Mouse (Mus musculus): ENCODE measurements at regions not wholly inside any gene's neighbourhood (a gene's known extent, or its start where the extent isn't known, plus 50 kb on each side); places are given as distances from the start of the nearest gene placed in this dataset.

- Histone ChIP-seq H3K27ac (ENCODE audit: control insufficient read depth, low read depth, low read length) (no peak overlapping the region), H3K79me2 (ENCODE audit: control insufficient read depth, insufficient read depth, low read length, poor library complexity) (no peaks in the 10 kb centered on the region), H3K27me3 (ENCODE audit: control insufficient read depth in 1 of 2, insufficient read depth in 2 of 2, low read length in 2 of 2) (no peaks in the 10 kb centered on the region; a peak in 2 of 4 replicates), H3K4me3 (ENCODE audit: control insufficient read depth in 1 of 2, insufficient read depth in 1 of 2, low read depth in 2 of 2, low read length in 2 of 2) (no peak overlapping the region), H3K4me1 (ENCODE audit: control insufficient read depth in 1 of 2, insufficient read depth in 2 of 2, low read length in 2 of 2) (peaks cover 0 to 15% of the 10 kb centered on the region in 2 experiments; a peak in 2 of 4 replicates), H3K9me3 (replicated peaks; ENCODE audit: insufficient read depth, low read length) (no peaks in the 10 kb centered on the region), H3K36me3 (ENCODE audit: control insufficient read depth in 1 of 2, insufficient read depth in 2 of 2, low read length in 2 of 2) (no peaks in the 10 kb centered on the region; a peak in 1 of 4 replicates), H3K9ac (ENCODE audit: control insufficient read depth, low read depth, low read length, poor library complexity, severe bottlenecking) (no peak overlapping the region)
- no peak for TF ChIP-seq E2F4 (IDR thresholded peaks at IDR 0.05; ENCODE audit: borderline replicate concordance, low read depth, low read length)
- TF ChIP-seq SMC3 (IDR thresholded peaks at IDR 0.05; ENCODE audit: low read depth, low read length): no peak
- TF ChIP-seq ZC3H11A (IDR thresholded peaks at IDR 0.05; ENCODE audit: low read depth, low read length): no peak
- DNase-seq (ENCODE audit: low read depth, low spot score): no peak
Observed at GRCm38 (mm10) chr4:33589207-33589606, 279.1 kb downstream of the Rngtt start.

GRCm38 (mm10) chr4:33594997-33595657 lies 285.0 kb downstream of the Rngtt start:
- no peaks in the 10 kb centered on the region for H3K4me1 ChIP-seq (ENCODE audit: control insufficient read depth in 1 of 2, insufficient read depth in 2 of 2, low read length in 2 of 2)
- no peaks in the 10 kb centered on the region; a peak in 3 of 4 replicates for H3K27me3 ChIP-seq (ENCODE audit: control insufficient read depth in 1 of 2, insufficient read depth in 2 of 2, low read length in 2 of 2)
- TF ChIP-seq MXI1 (IDR thresholded peaks at IDR 0.05; ENCODE audit: low read depth, low read length) (no peak), USF2 (IDR thresholded peaks at IDR 0.05; ENCODE audit: borderline replicate concordance in 1 of 2, insufficient read depth in 1 of 2, low read depth in 1 of 2, low read length in 2 of 2) (no peak), MYC (IDR thresholded peaks at IDR 0.05; ENCODE audit: low read depth, low read length) (no peak), USF1 (IDR thresholded peaks at IDR 0.05; ENCODE audit: low read depth, low read length) (no peak), NELFE (IDR thresholded peaks at IDR 0.05; ENCODE audit: low read depth, low read length) (no peak), ZKSCAN1 (IDR thresholded peaks at IDR 0.05; ENCODE audit: low read depth, low read length) (no peak), EP300 (IDR thresholded peaks at IDR 0.05; ENCODE audit: low read depth in 1 of 2, low read length in 2 of 2) (no peak), POLR2A (IDR thresholded peaks at IDR 0.05; ENCODE audit: control insufficient read depth in 1 of 2, insufficient read depth in 1 of 2, low read depth in 1 of 2, low read length in 2 of 2, poor library complexity in 1 of 2) (no peak), ZC3H11A (IDR thresholded peaks at IDR 0.05; ENCODE audit: low read depth, low read length) (no peak)
- H3K9me3 ChIP-seq (replicated peaks; ENCODE audit: insufficient read depth, low read length): no peaks in the 10 kb centered on the region
- no peak overlapping the region for H3K4me3 ChIP-seq (ENCODE audit: control insufficient read depth in 1 of 2, insufficient read depth in 1 of 2, low read depth in 2 of 2, low read length in 2 of 2)
- H3K36me3 ChIP-seq (ENCODE audit: control insufficient read depth in 1 of 2, insufficient read depth in 2 of 2, low read length in 2 of 2): no peaks in the 10 kb centered on the region
- no peak overlapping the region for H3K27ac ChIP-seq (ENCODE audit: control insufficient read depth, low read depth, low read length)
- H3K79me2 ChIP-seq (ENCODE audit: control insufficient read depth, insufficient read depth, low read length, poor library complexity): no peaks in the 10 kb centered on the region
- DNase-seq (ENCODE audit: low read depth, low spot score): no peak
- H3K9ac ChIP-seq (ENCODE audit: control insufficient read depth, low read depth, low read length, poor library complexity, severe bottlenecking): no peak overlapping the region

GRCm38 (mm10) chr4:33595763-33596162 lies 285.7 kb downstream of the Rngtt start:
- no peaks in the 10 kb centered on the region for H3K79me2 ChIP-seq (ENCODE audit: control insufficient read depth, insufficient read depth, low read length, poor library complexity)
- H3K9ac ChIP-seq (ENCODE audit: control insufficient read depth, low read depth, low read length, poor library complexity, severe bottlenecking): no peak overlapping the region
- H3K36me3 ChIP-seq (ENCODE audit: control insufficient read depth in 1 of 2, insufficient read depth in 2 of 2, low read length in 2 of 2): no peaks in the 10 kb centered on the region
- TF ChIP-seq RCOR1 (IDR thresholded peaks at IDR 0.05; ENCODE audit: low read depth, low read length): no peak
- TF ChIP-seq MAFK (IDR thresholded peaks at IDR 0.05; ENCODE audit: borderline replicate concordance, low read depth, low read length): no peak
- no peak for TF ChIP-seq MXI1 (IDR thresholded peaks at IDR 0.05; ENCODE audit: low read depth, low read length)
- TF ChIP-seq ETS1 (IDR thresholded peaks at IDR 0.05; ENCODE audit: low read depth, low read length): no peak
- TF ChIP-seq BHLHE40 (IDR thresholded peaks at IDR 0.05; ENCODE audit: borderline replicate concordance, low read depth, low read length): no peak
- TF ChIP-seq MAZ (IDR thresholded peaks at IDR 0.05; ENCODE audit: low read depth, low read length): no peak
- no peak for TF ChIP-seq POLR2AphosphoS5 (IDR thresholded peaks at IDR 0.05; ENCODE audit: borderline replicate concordance, low read depth, low read length)
- no peak for TF ChIP-seq MYC (IDR thresholded peaks at IDR 0.05; ENCODE audit: low read depth, low read length)
- no peak for TF ChIP-seq TAL1 (IDR thresholded peaks at IDR 0.05; ENCODE audit: low read length)
- no peak for TF ChIP-seq MEF2A (IDR thresholded peaks at IDR 0.05; ENCODE audit: extremely low read depth, insufficient replicate concordance, low read depth, low read length, poor library complexity, severe bottlenecking)
- no peak for TF ChIP-seq ZNF384 (IDR thresholded peaks at IDR 0.05; ENCODE audit: low read depth, low read length)
- TF ChIP-seq GABPA (IDR thresholded peaks at IDR 0.05; ENCODE audit: low read depth, low read length): no peak
- no peak for TF ChIP-seq ZMIZ1 (IDR thresholded peaks at IDR 0.05; ENCODE audit: low read depth, low read length)
- TF ChIP-seq CTCF (IDR thresholded peaks at IDR 0.05 in 2 of 3, conservative IDR thresholded peaks at IDR 0.05 in 1 of 3; ENCODE audit: control insufficient read depth in 1 of 3, insufficient read depth in 1 of 3, low read depth in 2 of 3, low read length in 3 of 3, poor library complexity in 1 of 3, severe bottlenecking in 1 of 3): no peak
- DNase-seq (ENCODE audit: low read depth, low spot score): no peak
- H3K4me1 ChIP-seq (ENCODE audit: control insufficient read depth in 1 of 2, insufficient read depth in 2 of 2, low read length in 2 of 2): no peaks in the 10 kb centered on the region
- H3K4me3 ChIP-seq (ENCODE audit: control insufficient read depth in 1 of 2, insufficient read depth in 1 of 2, low read depth in 2 of 2, low read length in 2 of 2): no peak overlapping the region
- no peaks in the 10 kb centered on the region; a peak in 3 of 4 replicates for H3K27me3 ChIP-seq (ENCODE audit: control insufficient read depth in 1 of 2, insufficient read depth in 2 of 2, low read length in 2 of 2)
- no peaks in the 10 kb centered on the region for H3K9me3 ChIP-seq (replicated peaks; ENCODE audit: insufficient read depth, low read length)
- no peak overlapping the region for H3K27ac ChIP-seq (ENCODE audit: control insufficient read depth, low read depth, low read length)
